Mouse (Mus musculus) monocyte, adult 2 months (primary cell): ENCODE measurements around the gene Tbc1d16.
"Not testable (repeated sequence)": the region's sequence is repeated elsewhere in the genome, so short reads cannot be mapped to it uniquely, and the experiment has no call there.

Experiments used
- DNase-seq, 2 experiments: peaks; one replicate each; pipeline ENCODE4 v3.0.0; 2022; ENCODE audit warnings: low spot score in 2 of 2, low read depth in 1 of 2

Gene Tbc1d16

DNA sequence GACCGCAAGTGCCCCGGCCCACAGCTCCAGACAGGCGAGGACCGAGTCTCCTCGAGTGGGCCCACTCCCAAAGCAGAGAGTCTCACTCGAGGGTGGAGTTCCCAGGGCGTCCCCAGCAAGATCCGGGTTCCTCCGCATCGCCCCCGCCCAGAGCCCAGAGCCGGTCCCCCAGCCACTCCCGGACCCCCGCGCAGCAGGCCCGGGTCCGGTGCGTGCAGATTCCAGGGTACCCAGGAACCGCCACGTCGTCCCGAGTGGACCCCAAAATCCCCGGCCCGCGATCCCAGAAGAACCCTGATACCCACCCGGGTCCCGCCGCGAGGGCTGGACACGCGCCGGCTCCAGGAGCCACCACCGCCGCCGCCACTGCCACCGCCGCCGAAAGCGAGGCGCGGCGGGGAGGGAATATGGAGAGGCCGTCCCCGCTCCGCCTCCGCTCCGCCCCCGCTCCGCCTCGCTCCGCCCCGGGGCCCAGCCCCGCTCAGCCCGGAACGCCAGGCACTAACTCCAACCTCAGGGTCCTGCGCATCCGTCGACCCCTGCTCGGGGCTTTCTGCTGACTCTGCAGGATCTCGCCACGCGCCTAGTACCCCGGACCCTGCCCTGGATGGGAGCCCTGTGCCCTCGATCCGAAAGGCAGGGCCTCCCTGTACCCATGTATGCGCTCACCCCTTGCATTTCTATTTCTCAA is at the start of gene Tbc1d16, which contains the start of gene Ccdc40:
Tbc1d16 (minus strand) TSS at position 409 of the 691 bp plus-strand sequence.
Ccdc40 (plus strand) TSS at position 482 of the 691 bp plus-strand sequence.
- peak in 1 of 2 experiments; percentile 28 for DNase-seq

DNA sequence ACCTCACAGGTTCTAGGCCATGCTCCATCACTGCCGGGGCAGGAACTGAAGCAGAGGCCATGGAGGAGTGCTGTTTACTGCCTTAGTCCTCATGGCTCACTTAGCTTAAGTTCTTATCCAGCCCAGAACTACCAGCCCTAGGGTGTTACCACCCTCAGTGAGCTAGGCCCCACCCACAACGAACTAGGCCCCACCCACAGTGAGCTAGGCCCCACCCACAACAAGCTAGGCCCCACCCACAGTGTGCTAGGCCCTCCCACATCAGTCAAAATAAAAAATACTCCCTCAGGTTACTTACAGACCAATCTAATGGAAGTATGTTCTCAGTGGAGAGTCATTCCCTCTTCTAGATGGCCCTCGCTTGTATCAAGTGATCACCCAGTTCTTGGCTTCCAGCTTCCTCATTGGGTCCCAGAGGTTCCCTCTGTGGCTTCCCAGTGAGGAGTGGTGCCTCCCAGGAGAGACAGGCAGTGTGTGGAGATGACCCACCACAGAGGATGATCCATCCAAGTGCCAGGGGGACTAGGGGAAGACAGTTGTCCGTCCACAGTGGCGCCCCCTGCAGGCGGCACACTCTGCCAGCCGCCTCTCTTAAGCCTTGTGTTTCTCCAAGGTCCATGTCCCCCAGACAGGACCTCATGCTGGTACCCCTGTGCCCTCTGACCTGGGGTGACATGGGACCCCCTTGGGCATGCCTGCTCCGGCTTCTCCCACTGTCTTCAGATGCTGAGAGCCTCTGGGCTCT is 45.1 kb upstream of the Tbc1d16 start:
- DNase-seq: no peak

DNA sequence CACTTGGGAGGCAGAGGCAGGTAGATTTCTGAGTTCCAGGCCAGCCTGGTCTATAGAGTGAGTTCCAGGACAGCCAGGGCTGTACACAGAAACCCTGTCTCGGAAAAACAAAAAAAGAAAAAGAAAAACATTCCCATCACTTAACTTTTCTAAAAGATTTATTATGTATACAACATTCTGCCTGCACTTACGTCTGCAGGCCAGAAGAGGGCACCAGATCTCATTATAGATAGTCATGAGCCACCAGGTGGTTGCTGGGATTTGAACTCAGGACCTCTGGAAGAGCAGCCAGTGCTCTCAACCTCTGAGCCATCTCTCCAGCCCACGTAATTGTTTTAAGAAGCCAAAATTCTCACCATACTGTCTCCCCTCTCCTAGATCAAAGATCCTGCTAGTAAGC is 44.2 kb upstream of the Tbc1d16 start:
- not testable (repeated sequence) for DNase-seq

DNA sequence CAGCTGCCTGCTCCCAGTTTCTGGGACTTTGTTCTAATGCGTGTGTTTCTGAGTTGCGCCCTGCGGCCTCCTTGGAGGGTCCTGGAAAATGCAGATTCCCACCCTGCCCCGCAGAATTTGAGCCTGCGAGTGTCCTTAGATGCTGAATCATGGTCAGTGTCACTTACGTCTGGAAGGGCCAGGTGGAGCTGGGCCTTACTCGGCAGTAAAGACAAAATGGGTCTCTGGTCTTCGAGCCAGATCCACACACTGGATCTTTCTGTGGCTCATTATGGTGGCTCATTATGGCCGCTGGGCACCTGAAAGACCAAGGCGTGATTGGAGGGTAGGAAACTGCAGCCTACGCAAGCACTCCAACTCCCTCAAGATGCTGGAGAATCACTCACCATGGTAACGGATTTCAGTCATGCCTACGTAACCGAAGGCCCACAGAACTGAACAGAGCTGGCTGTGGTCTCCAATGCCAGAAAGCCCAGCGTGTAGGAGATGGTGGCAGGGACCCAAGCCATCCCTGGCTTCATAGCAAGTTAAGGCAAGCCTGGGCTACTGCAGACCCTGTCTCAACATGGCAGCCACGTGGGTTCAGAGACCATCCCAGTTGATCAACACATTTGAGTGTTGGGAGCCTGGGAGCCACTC is 40.4 kb upstream of the Tbc1d16 start:
- DNase-seq: no peak

DNA sequence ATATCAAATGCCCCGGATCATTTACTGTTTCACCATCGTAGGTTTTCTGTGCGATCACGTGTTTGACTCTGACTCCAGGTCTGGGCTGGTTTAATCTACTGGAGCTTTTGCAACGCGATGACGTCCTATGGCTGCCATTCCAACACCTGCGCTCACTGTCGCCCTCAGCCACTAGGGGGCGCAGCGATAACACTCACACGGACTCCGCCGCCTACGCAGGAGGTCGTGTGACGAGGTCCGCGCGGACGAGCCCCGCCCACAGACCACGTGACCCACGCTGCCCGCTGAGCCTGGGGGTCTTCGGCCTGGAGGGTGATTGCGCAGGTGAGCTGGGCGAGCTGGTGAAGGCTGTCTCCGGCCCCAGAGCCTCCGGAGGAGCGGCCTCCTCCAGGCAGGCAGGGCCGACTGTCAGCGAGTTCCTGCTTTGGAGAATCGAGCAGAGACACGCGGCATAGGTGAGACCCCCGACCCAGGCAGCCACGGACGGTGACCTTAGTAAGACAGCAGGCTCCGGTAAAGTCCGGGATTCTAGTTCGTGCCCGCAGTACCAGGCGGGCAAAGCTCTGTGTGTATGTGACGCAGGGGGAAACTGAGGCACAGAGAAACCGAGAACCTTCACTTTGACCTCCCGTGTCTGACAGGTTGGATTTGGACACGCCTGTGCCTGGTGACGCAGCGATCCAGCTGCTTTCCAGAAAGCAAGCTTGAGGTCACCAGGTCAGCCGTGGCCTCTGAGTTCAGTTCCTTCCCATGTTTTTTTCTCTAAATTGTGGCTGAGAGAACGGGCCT is 39.7 kb upstream of the Tbc1d16 start, which contains the start of gene Gaa:
Gaa (plus strand) TSS at position 120 of the 789 bp plus-strand sequence.
- peak; percentile 77 to 93 for DNase-seq

DNA sequence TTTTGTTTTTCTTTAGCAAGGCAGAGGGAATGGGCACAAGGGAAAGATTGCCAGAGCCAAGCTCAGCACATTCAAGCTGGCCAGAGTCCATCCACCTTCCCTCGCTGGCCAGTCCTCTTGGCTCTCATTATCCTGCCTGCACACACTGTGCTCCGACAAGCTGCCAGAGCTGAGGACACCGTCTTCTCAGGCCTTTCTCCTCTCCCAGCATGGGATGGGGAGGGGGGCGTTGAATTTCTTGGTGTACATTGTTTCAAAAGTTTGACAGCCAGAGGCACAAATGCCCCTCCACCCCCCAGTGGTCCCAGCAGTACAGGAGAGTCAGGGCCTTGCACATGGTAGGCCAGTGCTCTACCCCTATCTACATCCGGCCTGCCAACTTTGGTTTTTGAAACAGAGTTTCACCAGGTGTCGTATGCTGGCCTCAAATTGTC is 39.0 kb upstream of the Tbc1d16 start:
- DNase-seq: no peak

DNA sequence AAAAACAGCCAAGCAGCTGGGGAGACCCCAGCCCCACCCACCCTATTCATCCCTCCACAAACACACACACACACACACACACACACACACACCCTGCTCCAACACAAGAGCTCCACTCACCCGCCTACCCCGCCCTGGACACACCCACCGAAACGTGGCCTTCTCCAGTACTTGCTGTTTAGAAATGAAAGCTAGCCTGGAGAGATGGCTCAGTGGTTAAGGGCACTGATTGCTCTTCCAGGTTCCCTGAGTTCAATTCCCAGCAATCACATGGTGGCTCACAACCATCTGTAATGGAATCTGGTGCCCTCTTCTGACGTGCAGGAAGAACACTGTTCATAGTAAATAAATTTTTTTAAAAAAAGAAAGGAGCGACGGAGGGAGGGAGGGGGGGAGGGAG is 37.5 kb upstream of the Tbc1d16 start:
- DNase-seq: no peak

DNA sequence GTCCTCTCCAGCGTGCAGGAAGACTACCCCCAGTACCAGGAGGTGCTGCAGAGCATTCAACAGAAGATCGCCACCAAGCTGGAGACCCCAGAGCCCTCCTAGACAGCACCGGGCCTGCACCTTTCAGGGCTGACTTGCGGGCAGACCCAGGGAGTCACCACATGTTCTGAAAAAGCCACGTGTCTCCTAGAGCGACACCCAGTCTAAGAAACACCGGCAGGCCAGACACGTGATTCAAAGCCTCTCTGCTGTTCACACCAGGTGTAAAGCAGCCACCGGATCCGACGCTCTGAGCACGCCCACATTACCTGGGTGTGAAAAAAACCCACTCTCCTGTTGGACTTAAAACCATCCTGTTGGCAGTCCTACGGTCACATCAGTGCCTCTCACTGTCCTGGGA is 36.1 kb upstream of the Tbc1d16 start:
- no peak for DNase-seq

DNA sequence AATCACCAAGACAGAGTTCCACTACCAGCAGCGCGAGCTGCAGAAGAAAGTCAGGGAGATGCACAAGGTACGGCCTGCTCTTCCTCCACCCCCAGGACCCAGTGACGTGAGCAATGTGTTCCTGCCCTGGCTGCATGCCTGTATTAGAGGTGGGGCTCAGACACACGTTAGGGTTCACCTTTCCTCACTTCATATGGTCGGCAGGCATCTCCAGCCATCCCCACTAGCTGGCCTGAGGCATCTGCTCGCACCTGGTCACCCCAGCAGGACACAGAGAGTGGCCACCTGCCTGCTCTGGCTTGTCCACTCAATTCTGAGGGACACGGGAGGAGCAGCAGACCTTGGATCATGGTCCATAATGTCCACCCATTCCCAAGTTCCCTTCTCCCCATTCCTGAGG is 31.7 kb upstream of the Tbc1d16 start:
- no peak for DNase-seq

DNA sequence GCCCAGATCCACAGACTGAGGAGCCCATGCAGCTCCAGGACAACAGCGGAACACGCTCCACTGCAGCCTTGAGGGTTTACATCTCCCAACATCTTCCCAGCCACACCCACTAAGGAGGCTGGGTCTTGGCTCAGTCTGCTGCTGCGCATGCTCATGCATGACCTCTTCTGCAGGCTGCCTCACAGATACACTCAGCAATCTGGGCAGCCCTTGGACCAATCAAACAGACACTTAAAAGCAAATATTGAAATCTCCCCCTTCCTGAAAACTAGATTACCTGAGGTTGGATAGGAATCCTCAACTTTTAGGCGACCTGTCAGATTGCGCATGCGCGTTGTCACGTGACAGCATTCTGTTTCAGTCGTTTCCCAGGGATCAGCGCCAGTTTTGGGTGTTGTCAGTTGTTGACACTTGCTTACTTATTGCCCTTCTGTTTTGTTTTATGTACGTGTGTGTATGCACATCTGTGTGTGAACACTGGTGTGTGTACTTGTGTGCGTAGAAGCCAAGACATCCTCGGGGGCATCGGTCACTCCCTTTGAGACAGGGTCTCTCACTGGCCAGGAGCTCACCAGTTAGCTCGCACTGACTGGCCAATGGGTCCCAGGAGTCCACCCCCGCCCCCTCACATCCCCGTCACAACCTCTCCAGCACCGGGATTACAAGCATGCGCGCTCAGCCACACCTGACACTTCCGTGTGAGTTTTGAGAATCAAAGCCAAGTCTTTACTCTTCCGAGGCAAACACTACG is 30.4 kb upstream of the Tbc1d16 start:
- DNase-seq: peak in 1 of 2 experiments; percentile 53

DNA sequence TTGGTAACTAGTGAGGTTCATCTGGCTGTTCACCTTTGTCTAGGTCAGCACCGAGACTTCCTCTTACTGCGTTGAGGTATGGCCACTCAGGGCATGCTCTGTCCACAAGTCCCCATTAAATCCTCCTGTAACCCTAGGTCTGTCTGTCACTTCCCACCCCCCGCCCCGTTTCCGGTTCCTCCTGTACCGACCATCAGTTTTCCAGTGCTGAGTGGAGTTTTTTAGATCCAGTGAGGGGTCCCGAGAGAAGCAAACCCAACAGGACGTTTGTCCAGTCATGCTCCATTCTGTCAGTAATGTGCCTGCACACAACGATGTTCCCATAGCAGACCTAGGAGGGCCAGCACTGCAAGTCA is 29.9 kb upstream of the Tbc1d16 start:
- DNase-seq: no peak

DNA sequence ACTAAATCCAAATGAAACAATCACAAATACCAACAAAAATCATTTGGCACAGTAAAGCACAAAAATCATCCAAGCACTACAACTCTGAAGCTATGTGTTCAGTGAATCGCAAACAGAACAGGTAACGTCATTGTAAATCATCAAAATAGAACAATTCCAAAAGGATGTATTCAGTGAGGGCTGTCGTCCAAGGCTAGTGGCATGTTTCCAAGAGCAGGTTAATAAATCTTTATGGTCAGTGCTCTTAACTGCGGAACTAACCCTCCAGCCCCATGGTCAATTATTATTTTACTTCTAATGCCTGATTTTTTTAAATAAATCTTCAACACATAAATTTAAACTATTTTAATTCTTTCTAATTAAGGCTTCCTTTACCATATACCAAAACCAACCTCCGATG is 28.3 kb upstream of the Tbc1d16 start:
- DNase-seq: not testable (repeated sequence)

DNA sequence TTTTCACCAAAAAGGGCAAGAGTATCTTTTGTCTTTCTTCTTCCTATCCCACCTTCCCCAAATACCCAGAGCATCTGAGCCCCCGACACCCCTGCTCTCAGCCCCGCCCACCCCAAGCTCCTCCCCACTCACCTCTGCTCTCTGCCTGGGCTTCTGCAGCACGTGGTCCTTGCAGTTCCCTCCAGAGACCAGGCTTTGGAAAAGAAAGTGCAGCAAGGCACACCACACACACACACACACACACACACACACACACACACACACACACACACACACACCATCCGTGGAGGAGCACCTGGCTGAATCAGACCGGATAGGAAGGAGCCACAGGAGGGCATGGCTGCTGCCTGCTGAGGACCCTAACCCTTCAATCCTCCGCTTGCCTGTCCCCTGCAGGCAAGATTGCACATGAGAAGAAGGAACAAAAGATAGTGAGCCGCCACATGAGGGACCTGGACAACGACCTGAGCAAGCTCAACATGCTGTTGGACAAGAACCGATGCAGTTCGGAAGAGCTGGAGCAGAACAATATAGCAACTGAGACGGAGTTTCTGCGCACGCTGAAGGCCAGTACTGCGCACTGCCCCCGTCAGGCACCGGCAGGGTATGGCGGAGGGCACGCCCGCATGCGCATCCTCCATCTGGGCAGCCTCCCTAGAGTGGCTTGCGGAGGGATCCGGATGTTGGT is 24.7 kb upstream of the Tbc1d16 start:
- no peak for DNase-seq

DNA sequence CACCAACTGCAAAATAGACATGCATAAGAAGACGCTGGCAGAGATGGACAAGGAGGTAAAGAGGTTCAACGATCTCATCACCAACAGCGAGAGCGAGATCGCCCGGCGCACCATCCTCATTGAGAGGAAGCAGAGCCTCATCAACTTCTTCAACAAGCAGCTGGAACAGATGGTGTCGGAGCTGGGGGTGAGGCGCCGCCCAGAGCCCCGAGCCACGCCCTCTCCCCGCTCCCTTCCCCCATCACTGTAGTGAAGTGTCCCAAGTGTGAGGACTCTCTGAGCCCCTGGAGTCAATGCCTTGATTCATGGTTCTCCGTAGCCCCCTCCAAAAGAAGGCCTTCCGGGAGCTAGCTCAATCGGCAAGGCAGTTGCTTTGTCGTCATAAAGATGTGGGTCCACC is 22.7 kb upstream of the Tbc1d16 start:
- DNase-seq: no peak

DNA sequence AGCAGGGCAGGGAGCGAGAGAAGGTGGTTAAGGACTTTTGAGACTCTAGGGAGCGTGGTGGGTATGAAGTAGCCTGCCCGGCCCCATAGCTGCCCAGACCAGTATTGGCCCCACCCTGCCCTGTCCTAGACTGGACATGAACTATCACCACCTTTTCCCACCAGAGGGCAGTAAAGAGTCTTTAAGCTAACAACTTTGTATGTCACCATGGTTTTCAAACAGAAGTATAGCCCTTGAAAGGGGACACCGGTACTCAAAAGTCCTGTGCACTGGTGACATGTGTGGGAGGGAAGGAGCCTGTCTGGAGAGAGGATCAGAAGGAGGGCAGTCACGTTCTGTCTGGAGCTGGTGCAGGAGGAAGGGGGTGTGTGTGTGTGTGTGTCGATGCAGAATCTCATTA is 20.7 kb upstream of the Tbc1d16 start:
- DNase-seq: peak in 1 of 2 experiments; percentile 45

DNA sequence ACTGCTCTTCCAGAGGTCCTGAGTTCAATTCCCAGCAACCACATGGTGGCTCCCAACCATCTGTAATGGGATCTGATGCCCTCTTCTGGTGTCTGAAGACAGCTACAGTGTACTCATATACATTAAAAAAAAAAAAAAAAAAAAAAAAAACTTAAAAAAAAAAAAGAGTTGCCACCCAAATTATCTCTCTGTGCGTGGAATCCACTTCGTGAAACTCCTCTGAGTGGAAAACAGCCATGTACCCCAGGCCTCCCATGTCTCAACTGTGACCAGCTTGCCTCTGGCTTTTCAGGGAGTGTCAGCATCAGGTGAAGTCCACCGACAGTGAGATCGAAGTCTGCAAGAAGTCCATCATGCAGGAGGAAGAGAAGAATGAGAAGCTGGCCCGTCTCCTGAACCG is 17.2 kb upstream of the Tbc1d16 start:
- not testable (repeated sequence) for DNase-seq

DNA sequence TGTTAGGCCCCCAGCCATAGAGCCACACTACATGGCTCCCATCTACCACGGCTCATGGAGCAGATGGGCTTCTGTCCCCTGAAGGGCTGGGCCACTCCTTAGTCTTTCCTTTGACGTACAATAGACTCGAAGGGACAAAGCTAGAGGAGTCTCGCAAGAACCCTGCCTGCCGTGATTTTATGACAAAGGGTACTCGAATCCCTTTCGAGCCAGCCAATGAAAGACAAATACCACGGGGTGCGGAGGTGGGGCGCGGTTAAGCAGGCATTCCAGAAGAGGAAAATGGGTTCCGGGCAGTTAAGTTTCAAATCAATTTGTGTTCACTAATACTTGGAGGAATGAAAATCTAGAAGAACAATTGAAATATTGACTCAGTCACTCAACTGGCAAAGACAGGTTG is 11.2 kb upstream of the Tbc1d16 start:
- DNase-seq: no peak

DNA sequence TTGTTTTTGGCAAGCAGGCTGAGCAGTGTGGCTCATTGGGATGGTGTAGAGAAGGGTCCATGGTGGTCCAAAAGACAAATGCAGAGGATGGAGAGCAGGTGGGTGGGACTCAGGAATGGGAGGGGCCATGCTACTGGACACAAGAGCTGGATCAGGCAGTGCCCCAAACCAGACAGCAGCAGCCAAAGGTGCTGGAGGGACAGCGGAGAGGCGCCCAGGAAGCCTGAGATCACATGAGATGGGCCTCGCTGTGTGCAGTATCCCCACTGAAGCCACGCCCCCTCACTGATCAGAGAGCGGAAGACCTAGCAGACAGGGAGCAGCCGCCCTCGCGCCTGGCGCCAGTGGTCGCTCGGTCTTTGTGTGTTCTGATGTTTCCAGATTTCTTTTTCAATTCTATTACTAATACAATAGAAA is 10.0 kb upstream of the Tbc1d16 start:
- peak in 1 of 2 experiments; percentile 52 for DNase-seq

DNA sequence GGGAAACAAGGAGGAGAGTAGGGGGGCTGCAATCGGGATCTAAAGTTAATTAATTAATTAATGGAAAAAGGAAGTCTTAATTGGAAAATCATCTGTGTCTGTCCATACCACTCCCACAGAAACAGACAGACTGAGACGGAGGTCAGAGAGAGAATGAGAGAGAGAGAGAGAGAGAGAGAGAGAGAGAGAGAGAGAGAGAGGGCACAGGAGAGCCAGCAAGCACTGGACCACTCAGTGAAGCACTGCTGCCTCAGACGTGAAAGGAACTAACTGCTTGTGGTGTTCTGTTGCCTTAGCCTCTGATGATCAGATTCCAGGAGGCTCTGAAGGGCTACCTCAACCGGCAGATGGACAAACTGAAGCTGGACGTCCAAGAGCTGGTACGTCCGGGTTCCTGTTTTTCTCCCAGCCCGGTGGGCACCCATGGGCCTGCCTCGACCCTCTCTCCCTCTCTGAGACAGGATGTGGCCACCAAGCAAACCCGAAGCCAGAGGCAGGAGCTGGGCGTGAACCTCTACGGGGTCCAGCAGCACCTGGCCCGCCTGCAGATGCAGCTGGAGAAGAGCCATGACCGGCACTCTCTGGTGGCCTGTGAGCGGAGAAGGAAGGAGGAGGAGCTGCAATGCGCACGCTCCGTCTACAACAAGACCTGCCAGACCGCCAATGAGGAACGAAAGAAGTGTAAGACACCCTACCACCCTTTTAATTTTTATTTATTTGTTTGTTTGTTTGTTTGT is 9.4 kb upstream of the Tbc1d16 start:
- peak in 1 of 2 experiments; percentile 41 for DNase-seq
